Mouse (Mus musculus) natural killer cell, adult 2 months (primary cell): ENCODE data around the gene Lzic.
A peak's percentile ranks its signal among the peaks of the same experiment; 100 is the strongest.

ENCODE experiments used
- DNase-seq, 2 experiments: peaks; one replicate each; pipeline ENCODE4 v3.0.0; 2022; ENCODE audit warnings: low spot score in 2 of 2

Gene Lzic

GRCm38 (mm10) chr4:149477078-149477477 is 8.0 kb upstream of the Lzic start, which contains the start of gene Tmem274:
Gene Tmem274 (plus strand): TSS chr4:149477378.
- DNase-seq: no peak

- DNase-seq: no peak
Measured at GRCm38 (mm10) chr4:149484566-149484965, 463 bp upstream of the Lzic start.

DNA sequence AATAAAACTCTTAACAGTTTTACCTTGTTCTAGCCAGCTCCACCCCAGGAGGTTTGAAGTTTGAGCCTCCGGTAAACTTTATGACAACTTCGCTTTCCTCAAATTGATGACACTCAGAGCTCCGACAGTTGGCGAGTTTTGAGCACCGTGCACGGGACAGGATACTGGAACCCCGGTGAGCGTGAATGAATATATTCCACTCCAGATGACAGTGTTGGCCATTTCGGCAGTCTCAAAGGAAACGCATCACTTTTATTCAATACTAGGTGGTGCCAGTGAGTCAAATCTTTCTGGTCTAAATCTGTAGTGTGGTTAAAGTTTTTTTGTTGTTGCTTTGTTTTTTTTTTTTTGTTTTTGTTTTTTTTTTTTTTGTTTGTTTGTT is 787 bp downstream of the Lzic start:
- DNase-seq: peak in 1 of 2 experiments; percentile 16

- DNase-seq: no peak
Measured at GRCm38 (mm10) chr4:149487729-149488128, 2.7 kb downstream of the Lzic start.

- no peak for DNase-seq
Measured at GRCm38 (mm10) chr4:149489415-149490240, 4.6 kb downstream of the Lzic start.

DNA sequence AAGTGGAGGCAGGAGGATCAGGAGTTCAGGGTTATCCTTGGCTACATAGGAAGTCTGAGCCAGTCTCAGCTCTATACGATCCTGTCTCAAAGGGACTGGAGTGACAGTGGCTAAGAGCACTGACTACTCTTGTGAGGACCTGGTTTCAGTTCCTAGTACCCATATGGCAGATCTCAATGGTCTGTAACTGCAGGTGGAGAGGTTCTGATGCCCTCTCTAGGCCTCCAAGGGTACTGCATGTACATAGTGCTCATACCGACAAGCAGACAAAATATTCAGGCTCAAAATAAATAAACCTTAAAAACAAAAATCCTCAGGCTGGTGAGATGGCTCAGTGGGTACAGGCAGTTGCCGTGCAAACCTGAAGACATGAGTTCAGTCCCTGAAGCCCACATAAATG is 6.1 kb downstream of the Lzic start:
- peak in 1 of 2 experiments; percentile 14 for DNase-seq

GRCm38 (mm10) chr4:149496612-149497011 is 11.6 kb downstream of the Lzic start:
- DNase-seq: no peak

DNA sequence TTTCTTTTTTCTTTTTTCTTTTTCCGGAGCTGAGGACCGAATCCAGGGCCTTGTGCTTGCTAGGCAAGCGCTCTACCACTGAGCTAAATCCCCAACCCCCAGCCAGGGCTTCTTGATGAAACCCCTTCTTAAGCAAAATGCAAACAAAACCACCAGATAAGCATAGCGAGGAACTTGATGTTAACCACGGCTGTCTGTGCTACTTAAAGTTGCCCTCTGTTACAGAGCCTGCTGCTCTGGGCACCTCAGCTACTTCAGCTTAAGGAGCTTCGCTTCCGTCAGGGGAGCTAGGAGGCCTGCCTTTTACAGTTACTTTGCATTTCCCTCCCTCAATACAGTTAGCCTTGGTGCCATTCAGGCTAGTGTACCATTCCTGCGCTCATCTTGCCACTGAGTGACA is 13.9 kb downstream of the Lzic start:
- no peak for DNase-seq

DNA sequence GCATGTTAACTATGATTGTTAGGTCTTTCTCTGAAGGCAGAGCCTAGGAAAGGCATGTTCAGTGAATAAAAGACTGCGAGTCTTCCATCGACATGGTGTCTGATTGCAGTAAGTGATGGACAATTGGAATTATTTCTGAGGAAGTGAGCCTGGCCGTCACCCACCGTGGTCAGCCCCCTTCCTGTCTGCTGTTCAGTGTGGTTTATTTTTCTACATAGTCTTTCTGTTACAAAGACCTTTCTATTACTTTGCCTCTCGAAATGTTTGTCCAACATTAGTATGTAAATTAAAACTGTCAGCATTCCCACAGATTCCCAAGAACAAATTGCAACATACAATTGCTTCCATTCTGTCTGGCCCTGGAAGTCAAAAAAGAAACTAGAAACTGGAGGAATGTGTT is 14.8 kb downstream of the Lzic start:
- DNase-seq: no peak

DNA sequence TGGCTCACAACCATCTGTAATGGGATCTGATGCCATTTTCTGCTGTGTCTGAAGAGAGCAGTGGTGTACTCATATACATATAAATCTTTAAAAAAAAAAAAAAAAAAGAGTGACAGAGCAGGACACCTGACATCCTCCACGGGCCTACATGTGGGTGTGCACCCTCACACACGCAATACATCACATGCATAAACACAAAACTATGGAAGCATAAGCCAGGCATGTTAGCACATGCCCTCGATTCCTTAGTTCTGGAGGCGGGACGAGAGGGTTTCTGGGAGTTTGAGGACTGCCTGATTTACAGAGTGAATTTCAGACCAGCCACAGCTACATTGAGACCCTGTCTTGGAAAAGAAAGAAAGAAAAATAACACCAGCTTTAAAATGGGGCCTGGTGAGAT is 19.3 kb downstream of the Lzic start:
- no peak for DNase-seq

DNA sequence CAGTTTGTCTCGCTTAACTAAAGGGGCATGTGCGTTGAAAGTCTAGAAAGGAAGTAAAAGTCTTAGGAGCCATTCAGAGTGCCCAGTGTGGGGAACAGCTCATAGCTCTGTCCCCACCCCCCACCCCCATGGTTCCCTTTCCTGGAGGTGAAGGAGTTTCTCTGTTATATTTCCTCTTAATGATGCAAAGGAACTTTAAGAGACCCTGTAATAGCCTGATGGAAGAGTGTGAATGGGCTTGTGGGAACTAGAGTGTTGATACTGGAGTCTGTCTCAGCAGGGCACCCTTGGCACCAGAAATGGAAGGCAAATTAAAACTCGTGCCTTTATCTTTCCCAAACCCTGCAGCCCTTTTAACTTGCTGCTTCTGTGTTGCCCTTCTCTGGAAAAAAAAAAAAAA is 19.8 kb downstream of the Lzic start:
- DNase-seq: no peak

- DNase-seq: no peak
Measured at GRCm38 (mm10) chr4:149505261-149505967, 20.4 kb downstream of the Lzic start.

GRCm38 (mm10) chr4:149506904-149507303 is 21.9 kb downstream of the Lzic start:
- DNase-seq: no peak

- no peak for DNase-seq
Measured at GRCm38 (mm10) chr4:149511221-149511646, 26.2 kb downstream of the Lzic start.

- DNase-seq: no peak
Measured at GRCm38 (mm10) chr4:149512072-149512471, 27.0 kb downstream of the Lzic start.

- DNase-seq: no peak
Measured at GRCm38 (mm10) chr4:149515706-149516105, 30.7 kb downstream of the Lzic start.

DNA sequence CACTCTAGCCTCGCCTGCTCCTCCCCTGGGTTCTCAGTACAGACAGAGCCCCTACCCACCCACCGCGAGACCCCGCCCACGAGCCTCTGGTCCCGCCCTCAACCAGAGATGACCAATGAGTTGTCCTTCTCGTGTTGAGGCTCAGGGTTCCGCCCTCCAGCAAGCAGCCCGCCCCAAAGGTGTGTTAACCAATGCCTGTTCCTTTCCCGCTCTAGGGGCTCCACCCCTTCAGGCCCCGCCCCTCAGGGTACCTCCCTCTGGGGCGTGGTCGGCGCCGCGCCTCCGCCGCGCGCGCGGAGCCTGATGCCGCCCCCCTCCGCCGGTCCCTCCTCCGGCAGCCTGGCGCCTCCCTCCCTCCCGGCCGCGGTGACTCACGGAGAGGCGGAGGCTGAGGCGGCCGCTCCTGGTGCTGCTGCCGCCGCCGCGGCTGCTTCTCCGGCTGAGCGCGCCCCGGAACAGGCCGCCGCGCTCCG is 32.9 kb downstream of the Lzic start, which contains the start of gene Ctnnbip1:
TSS of gene Ctnnbip1 (plus strand) at position 369 of the 473 bp plus-strand sequence.
- peak; percentile 96 to 97 for DNase-seq

DNA sequence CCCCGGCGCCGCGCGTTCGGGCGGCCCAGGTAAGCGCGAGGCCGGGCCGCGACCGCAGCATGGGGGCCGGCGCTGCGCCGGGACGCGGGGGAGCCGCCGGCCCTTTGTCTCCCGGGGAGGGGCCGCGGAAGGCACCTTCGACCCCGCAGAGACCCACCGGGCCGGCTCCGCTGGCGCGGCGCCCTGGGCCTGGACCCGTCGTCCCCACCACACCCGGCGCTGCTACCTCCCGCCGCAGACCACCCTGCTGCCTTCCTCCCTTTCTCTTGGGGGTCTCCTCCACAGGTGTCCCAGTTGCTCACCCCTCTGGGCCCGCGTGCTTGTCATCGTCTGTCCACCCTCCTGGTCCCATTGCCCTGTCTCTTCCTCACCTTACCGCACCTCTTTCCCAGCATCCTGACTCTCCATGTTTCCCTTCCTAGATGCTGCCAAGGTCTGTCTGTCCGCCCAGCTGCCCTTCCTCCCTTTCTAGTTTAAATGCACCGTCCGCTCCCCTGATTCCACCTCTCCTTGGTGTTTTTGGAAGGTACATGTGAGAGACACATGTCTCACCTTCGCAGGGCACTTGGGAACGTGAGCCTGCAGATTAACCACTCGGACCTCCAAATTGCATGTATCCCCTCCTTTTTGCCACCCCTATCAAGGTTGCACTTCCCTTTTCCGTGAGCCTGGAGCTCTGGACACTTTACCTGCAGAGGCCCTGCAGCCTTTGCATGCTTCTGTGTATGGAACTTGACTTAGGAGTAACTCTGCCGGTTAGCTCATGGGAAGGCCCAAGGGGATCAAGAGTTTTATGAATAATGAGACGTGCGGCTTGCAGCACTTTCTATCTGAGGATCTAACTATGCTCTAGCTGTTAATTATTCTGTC is 33.6 kb downstream of the Lzic start:
- no peak for DNase-seq

- DNase-seq: no peak
Measured at GRCm38 (mm10) chr4:149521258-149521657, 36.2 kb downstream of the Lzic start.

GRCm38 (mm10) chr4:149523961-149524360 is 38.9 kb downstream of the Lzic start:
- DNase-seq: no peak

GRCm38 (mm10) chr4:149525170-149525569 is 40.1 kb downstream of the Lzic start:
- DNase-seq: no peak

DNA sequence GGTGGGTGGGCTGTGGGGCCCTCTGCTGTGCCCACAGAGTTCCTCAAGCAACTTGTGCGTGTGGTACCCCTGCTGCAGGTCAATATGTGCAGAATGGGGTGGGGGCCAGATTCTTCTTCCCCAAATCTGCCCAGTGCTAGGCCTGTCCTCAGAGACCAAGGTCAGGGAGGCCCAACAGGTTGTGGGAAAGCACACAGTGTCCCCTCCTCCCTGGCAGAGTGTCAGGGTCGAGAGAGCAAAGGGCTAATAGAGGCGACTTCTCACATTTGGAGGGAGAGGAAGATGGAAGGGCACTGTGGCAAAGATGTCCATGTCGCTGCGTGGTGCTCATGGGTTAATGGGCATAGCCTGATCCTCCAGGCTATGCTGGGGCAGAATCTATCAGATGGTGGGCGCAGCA is 40.8 kb downstream of the Lzic start:
- DNase-seq: no peak
